Mouse (Mus musculus) CH12.LX (cell line): ENCODE measurements at regions not wholly inside any gene's neighbourhood (a gene's known extent, or its start where the extent isn't known, plus 50 kb on each side); places are given as distances from the start of the nearest gene placed in this dataset.

ENCODE experiments used
- CTCF ChIP-seq, 2 experiments: IDR thresholded peaks in 1 of 2; conservative IDR thresholded peaks in 1 of 2; 2 replicates each; pipeline ENCODE4 v1.5.1; 2011 to 2012; ENCODE audit warnings: low read depth in 2 of 2, low read length in 2 of 2, improper control_type of control experiment in 1 of 2, inconsistent platforms in 1 of 2, mild to moderate bottlenecking in 1 of 2, moderate library complexity in 1 of 2
- JUND ChIP-seq: conservative IDR thresholded peaks from 2 replicates; pipeline ENCODE4 v1.6.1; 2011; ENCODE audit warnings: low read depth, low read length, improper control_type of control experiment
- POLR2A ChIP-seq: IDR thresholded peaks from 2 replicates; pipeline ENCODE4 v1.6.1; 2011; ENCODE audit warnings: low read depth, mild to moderate bottlenecking, improper control_type of control experiment, low read length
- TCF12 ChIP-seq: IDR thresholded peaks from 2 replicates; pipeline ENCODE4 v1.6.1; 2014; ENCODE audit warnings: low read depth, mild to moderate bottlenecking, inconsistent platforms, low read length, improper control_type of control experiment
- ZC3H11A ChIP-seq: IDR thresholded peaks from 2 replicates; pipeline ENCODE4 v1.6.1; 2012; ENCODE audit warnings: low read depth, mild to moderate bottlenecking, inconsistent platforms, low read length, improper control_type of control experiment
- ZKSCAN1 ChIP-seq: IDR thresholded peaks from 2 replicates; pipeline ENCODE4 v1.6.1; 2012; ENCODE audit warnings: low read depth, inconsistent platforms, low read length, improper control_type of control experiment, borderline replicate concordance

- TF ChIP-seq CTCF (conservative IDR thresholded peaks at IDR 0.05 in 1 of 2, IDR thresholded peaks at IDR 0.05 in 1 of 2; ENCODE audit: low read depth in 2 of 2, low read length in 2 of 2) (no peak), ZKSCAN1 (no peak), JUND (no peak), POLR2A (no peak), ZC3H11A (no peak), TCF12 (no peak)
Observed at GRCm38 (mm10) chr5:50733711-50734110, 674.9 kb upstream of the Adgra3 start.
